Mouse (Mus musculus) sigmoid colon, adult 10 weeks (tissue): Measurements from ENCODE around the gene Ppil2. TPM values are rescaled to one million over a fixed set of nuclear protein-coding genes. Genes with fewer than 3 reads are reported as not detected.

Source experiments
- polyA plus RNA-seq: library from polyadenylated mRNA; stranded (reverse); fragments of 350-450 nt; fragmentation: Illumina TruSeq; extraction: RNeasy Lipid Tissue Mini Kit (QIAGEN cat#74804); gene quantifications from one replicate; pipeline ENCODE4 v1.2.3, GENCODE M21; 2014; ENCODE audit warnings: low read depth, low replicate concordance

Gene Ppil2
- 117 TPM for polyA plus RNA-seq

DNA sequence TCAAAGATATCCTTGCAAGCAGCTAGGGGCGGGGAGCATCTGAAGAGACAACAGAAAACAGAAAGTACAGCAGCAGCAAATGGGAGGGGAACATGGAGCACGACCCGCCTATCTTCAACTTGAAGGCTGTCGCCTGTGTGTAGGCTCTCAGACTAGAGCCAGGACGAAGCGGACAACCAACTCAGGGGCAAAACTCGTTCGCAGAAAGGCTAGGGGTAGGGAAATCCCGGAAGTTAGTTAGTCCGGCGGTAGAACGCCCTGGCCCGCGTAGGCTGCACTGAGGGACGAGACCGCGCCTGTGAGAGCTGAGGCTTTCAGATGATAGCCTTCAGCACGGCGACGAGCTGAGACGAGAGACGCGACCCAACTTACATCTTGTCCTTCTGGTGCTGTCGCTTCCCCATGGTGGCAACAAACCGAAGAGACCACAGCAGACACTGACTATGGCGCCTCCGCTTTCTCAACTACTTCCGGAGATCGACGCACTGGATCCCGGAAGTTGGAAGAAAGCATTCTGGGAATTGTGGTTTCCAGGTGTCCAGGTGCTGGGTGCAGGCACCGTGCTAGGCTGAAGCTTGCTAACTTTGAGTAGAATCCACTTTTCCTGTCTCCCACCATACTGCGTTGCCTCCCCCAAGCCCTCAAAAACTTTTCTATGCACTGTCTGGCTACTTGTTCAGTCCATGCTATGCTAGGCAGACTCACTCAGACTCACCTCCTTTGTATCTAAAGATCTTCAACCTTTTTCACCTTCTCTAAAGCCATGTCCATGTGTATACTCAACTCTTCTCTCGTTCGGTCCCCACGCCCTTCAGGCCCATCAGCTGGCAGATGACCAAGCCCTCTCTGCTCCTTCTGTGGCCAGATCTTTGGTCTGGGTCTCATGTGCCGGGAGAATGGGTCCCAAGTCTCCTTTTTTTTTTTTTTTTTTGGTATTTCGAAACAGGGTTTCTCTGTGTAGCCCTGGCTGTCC is at the start of gene Ppil2:
Gene Ppil2, minus strand, starts transcription at position 487 of the 973 bp plus-strand sequence.

DNA sequence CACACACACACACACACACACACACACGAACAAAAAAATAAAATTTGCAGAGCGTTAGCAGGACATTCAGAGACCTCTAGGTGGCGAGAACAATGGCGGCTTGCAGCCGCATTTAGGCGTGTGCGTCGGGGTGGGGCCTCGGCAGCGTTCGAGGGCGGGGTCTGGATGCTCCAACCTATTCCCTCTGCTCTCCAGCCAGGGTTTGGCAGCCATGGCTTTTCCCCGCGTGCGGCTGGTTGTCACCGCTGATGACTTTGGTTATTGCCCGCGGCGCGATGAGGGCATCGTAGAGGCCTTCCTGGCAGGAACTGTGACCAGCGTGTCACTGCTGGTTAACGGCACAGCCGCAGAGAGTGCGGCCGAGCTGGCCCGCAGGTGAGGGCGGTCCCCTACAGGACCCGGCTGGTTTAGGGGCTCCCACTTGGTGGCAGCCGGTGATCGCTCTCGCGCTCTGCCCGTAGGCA is 35.7 kb upstream of the Ppil2 start, which contains the start of gene Ccdc116:
Gene Ccdc116, minus strand, starts transcription at position 458 of the 464 bp plus-strand sequence.

DNA sequence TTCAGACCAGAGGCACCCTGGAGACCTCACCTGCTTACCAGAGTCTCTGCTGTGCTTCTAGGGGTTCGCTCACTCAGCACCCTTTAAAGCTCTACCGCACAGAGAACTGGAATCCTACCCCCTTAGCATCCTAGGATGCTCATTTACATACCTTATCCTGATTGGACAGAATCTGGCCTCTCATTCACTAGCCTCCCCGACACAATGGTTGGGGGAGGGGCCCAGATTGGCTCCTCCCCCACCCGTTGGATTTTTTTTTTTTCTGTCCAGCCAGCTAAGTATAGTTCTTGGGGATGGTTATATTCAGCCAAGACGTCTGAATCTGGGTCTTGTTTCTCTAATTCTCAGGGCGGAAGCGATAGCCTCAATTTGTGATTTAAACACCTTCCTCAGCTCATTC is 33.3 kb upstream of the Ppil2 start, which contains the start of gene Ydjc:
Gene Ydjc, plus strand, starts transcription at position 283 of the 400 bp plus-strand sequence.

DNA sequence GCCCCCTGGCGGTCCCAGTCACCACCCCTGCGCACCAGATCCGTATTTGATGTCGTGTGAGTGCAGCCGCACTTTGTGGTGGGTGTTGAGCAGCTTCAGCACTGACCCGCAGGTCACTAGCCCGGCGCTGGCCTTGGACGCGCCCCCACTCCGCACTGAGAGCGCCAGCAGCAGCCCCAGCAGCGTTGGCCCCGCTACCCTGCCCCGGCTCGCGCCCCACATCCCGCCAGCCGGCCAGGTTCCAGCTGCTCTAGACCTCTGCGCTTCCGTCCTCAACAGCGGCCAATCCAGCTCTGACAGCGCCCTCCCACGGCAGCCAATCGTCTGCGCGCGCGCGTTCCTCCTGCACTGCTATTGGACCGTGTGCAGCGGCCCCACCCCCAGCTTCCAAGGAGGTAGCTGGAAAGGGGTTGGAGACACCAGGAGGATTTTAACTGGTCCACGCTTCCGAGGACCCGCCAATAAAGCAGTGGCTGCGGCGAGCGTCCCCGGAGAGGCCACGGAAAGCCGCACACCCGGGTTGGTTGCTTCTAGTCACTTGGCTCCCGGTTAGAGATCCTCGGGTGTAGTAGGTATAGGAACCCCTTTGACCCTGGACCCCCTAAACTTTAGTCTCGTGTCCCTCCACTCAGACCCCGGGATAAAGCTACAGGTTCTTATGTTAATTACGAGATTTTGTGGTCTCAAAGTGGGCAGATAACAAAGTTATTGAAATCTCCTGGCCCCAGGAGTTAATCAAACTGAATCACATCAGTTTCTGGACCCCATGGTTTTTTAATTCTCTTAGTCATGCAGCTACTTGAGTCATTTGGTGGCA is 21.2 kb upstream of the Ppil2 start, which contains the start of gene Sdf2l1:
Gene Sdf2l1, minus strand, starts transcription at position 295 of the 817 bp plus-strand sequence.

DNA sequence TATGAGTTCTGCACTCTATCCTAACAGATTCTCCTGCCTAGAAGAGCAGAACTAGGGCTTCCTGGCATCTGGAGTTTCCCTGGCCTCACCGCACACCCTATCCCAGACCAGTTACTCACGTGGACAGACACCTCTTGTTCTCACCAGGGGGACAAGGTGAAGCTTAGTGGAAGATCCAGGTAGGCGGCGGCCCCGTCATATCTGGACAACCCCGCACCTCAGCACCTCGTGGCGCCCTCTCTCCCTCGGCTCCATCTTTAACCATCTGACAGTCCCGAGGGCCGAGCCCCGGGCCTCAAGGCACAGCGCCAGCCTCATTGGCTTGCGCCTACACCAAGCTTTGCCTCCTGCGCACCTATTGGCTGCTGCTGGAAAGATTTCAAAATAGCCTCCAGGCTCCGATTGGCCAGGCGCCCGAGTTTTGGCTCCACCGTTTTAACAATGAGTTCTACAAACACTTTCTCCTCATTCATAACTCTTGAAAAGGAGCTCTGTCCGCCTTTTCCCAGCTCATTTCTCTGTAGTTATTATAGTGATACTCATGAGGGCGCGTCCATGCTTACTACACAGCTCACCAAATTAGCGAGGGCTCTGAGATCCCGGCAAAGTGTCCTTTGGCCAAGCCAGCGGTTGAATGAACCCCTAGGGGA is 13.9 kb upstream of the Ppil2 start, which contains the start of gene 2610318N02Rik:
Gene 2610318N02Rik, minus strand, starts transcription at position 297 of the 650 bp plus-strand sequence.

DNA sequence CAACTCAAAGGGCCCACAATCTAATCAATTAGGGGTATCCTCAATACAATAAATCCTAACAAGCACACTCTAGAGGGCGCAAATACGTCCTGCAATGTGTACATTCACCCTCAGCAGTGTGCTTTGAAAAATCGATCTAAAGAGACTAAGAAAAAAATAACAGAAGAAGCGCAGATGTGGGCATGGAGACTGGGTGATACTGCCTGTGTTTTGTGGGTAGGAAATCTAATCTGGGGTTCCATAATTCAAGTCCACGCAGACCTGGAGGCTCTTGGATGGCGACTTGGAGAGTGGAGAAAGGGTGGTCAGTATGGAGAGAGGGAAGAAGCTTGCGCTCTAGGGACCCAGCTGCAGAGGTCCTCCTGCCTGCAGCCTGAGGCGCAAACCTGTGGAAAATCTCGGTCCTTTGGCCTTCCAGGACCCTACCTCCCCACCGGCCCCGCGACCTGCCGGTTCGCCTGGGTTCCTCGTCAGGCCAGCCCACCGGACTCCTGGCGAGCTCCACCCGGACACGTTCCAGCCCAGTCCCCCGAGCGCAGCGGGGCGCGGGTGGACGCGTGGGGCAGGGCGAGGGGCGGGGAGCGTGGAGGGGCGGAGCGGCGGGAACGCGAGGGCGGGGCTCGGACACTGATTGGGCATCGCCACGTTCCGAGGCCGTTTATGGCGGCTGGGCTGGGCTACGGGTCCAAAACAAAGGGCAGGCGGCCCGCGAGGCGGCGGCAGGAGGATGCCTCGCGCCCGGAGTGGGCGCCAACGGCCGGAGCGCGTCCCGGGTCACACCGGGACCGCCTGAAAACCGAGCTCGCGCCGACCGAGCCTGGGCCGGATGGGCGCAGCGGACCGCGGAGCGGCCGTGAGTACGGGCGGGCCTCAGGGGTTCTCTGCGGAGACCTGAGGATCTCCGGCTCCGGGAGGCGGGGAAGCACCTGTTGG is 41.3 kb downstream of the Ppil2 start, which contains the start of gene Ypel1:
Gene Ypel1, plus strand, starts transcription at position 186 of the 933 bp plus-strand sequence.

Other genes with a start within 250 kb of the Ppil2 start
- gene Igll1, start 247.3 kb downstream of the Ppil2 start, polyA plus RNA-seq, result not detected
- 21.5 TPM for gene Top3b, start 240.5 kb downstream of the Ppil2 start, polyA plus RNA-seq
- gene Vpreb1, start 240.4 kb downstream of the Ppil2 start, polyA plus RNA-seq, result not detected
- 3.2 TPM for gene Ppm1f, start 214.8 kb downstream of the Ppil2 start, polyA plus RNA-seq
- 272 TPM for gene Mapk1, start 127.9 kb downstream of the Ppil2 start, polyA plus RNA-seq
- 0.66 TPM for gene Ypel1, start 41.6 kb downstream of the Ppil2 start, polyA plus RNA-seq
- not detected for gene 2610318N02Rik, start 13.9 kb upstream of the Ppil2 start, polyA plus RNA-seq
- gene Sdf2l1, start 21.1 kb upstream of the Ppil2 start, polyA plus RNA-seq, result 15.0 TPM
- 0.28 TPM for gene Ydjc, start 33.4 kb upstream of the Ppil2 start, polyA plus RNA-seq
- gene Ccdc116, start 36.0 kb upstream of the Ppil2 start, polyA plus RNA-seq, result 1.9 TPM
- 226 TPM for gene Ube2l3, start 91.4 kb upstream of the Ppil2 start, polyA plus RNA-seq
- gene Rimbp3, start 97.3 kb upstream of the Ppil2 start, polyA plus RNA-seq, result not detected
- gene Hic2, start 122.3 kb upstream of the Ppil2 start, polyA plus RNA-seq, result 1.2 TPM
- not detected for gene Tmem191c, start 164.8 kb upstream of the Ppil2 start, polyA plus RNA-seq
- not detected for gene Serpind1, start 220.1 kb upstream of the Ppil2 start, polyA plus RNA-seq